Mouse (Mus musculus): ENCODE results near the gene Ppp1r1c. TPM values are rescaled to one million over a fixed set of nuclear protein-coding genes. Genes with fewer than 3 reads are reported as not detected.

Ppp1r1c gene
- polyA plus RNA-seq, 1 experiment from 2014 or later, result 0.45 TPM

- no peak overlapping the region for H3K9ac ChIP-seq
- H3K9me3 ChIP-seq, result no peaks in the 10 kb centered on the region
- no peak for ATAC-seq (ENCODE audit: low FRiP score)
- H3K27ac ChIP-seq, result no peak overlapping the region
- no peaks in the 10 kb centered on the region for H3K27me3 ChIP-seq
- H3K36me3 ChIP-seq (replicated peaks), result no peaks in the 10 kb centered on the region
- H3K4me2 ChIP-seq, result no peak overlapping the region
- WGBS, result 88% methylated on average over 10 of the region's 10 CpGs
- no peak overlapping the region for H3K4me3 ChIP-seq (replicated peaks)
- no peaks in the 10 kb centered on the region for H3K4me1 ChIP-seq
Measured at GRCm38 (mm10) chr2:79696478-79697230, 10.9 kb upstream of the Ppp1r1c start.

GRCm38 (mm10) chr2:79698166-79698565 is 9.4 kb upstream of the Ppp1r1c start:
- 72% methylated on average over 2 of the region's 2 CpGs for WGBS
- no peak overlapping the region for H3K4me2 ChIP-seq
- ATAC-seq (ENCODE audit: low FRiP score), result no peak

GRCm38 (mm10) chr2:79704773-79705172 is 2.8 kb upstream of the Ppp1r1c start:
- no peak for ATAC-seq (ENCODE audit: low FRiP score)
- H3K4me2 ChIP-seq, result no peak overlapping the region

More at GRCm38 (mm10) chr2:79698166-79698565, 9.4 kb upstream of the Ppp1r1c start:
- H3K36me3 ChIP-seq (replicated peaks), result no peaks in the 10 kb centered on the region
- H3K9ac ChIP-seq, result no peak overlapping the region
- H3K4me3 ChIP-seq (replicated peaks), result no peak overlapping the region
- H3K27ac ChIP-seq, result no peak overlapping the region
- H3K9me3 ChIP-seq, result no peaks in the 10 kb centered on the region
- no peaks in the 10 kb centered on the region for H3K27me3 ChIP-seq
- H3K4me1 ChIP-seq, result no peaks in the 10 kb centered on the region

GRCm38 (mm10) chr2:79713662-79714091 is 6.1 kb downstream of the Ppp1r1c start:
- H3K36me3 ChIP-seq (replicated peaks), result no peaks in the 10 kb centered on the region
- H3K27me3 ChIP-seq, result no peaks in the 10 kb centered on the region
- H3K9me3 ChIP-seq, result no peaks in the 10 kb centered on the region
- no peak overlapping the region for H3K4me2 ChIP-seq
- H3K4me3 ChIP-seq (replicated peaks), result no peak overlapping the region
- no peak for ATAC-seq (ENCODE audit: low FRiP score)
- no peak overlapping the region for H3K27ac ChIP-seq
- H3K9ac ChIP-seq, result no peak overlapping the region
- 90% methylated on average over 3 of the region's 3 CpGs for WGBS
- no peaks in the 10 kb centered on the region for H3K4me1 ChIP-seq

More at GRCm38 (mm10) chr2:79704773-79705172, 2.8 kb upstream of the Ppp1r1c start:
- Histone ChIP-seq H3K4me3 (replicated peaks) (no peak overlapping the region), H3K9me3 (no peaks in the 10 kb centered on the region), H3K9ac (no peak overlapping the region), H3K27ac (no peak overlapping the region), H3K4me1 (no peaks in the 10 kb centered on the region), H3K27me3 (no peaks in the 10 kb centered on the region), H3K36me3 (replicated peaks) (no peaks in the 10 kb centered on the region)
- WGBS, result 88% methylated on average over 2 of the region's 2 CpGs

GRCm38 (mm10) chr2:79714745-79715144 is 7.2 kb downstream of the Ppp1r1c start:
- Histone ChIP-seq H3K27me3 (no peaks in the 10 kb centered on the region), H3K4me1 (no peaks in the 10 kb centered on the region), H3K27ac (no peak overlapping the region), H3K4me3 (replicated peaks) (no peak overlapping the region), H3K36me3 (replicated peaks) (no peaks in the 10 kb centered on the region), H3K9ac (no peak overlapping the region), H3K9me3 (no peaks in the 10 kb centered on the region), H3K4me2 (no peak overlapping the region)
- no peak for ATAC-seq (ENCODE audit: low FRiP score)
- 84% methylated on average over 6 of the region's 6 CpGs for WGBS

- Histone ChIP-seq H3K27ac (no peak overlapping the region), H3K4me1 (no peaks in the 10 kb centered on the region), H3K9me3 (no peaks in the 10 kb centered on the region), H3K4me3 (replicated peaks) (no peak overlapping the region), H3K9ac (no peak overlapping the region), H3K27me3 (no peaks in the 10 kb centered on the region), H3K4me2 (no peak overlapping the region), H3K36me3 (replicated peaks) (no peaks in the 10 kb centered on the region)
- 30% methylated on average over 2 of the region's 2 CpGs for WGBS
- ATAC-seq (ENCODE audit: low FRiP score), result peak; percentile 53; the same call in 1 of the 2 replicates
Measured at GRCm38 (mm10) chr2:79715925-79716324, 8.3 kb downstream of the Ppp1r1c start.

GRCm38 (mm10) chr2:79717846-79718245 is 10.3 kb downstream of the Ppp1r1c start:
- no peak for ATAC-seq (ENCODE audit: low FRiP score)
- no peaks in the 10 kb centered on the region for H3K4me1 ChIP-seq
- no peaks in the 10 kb centered on the region for H3K27me3 ChIP-seq
- H3K9ac ChIP-seq, result no peak overlapping the region
- H3K4me3 ChIP-seq (replicated peaks), result no peak overlapping the region
- H3K4me2 ChIP-seq, result no peak overlapping the region
- H3K27ac ChIP-seq, result no peak overlapping the region
- H3K36me3 ChIP-seq (replicated peaks), result no peaks in the 10 kb centered on the region
- H3K9me3 ChIP-seq, result no peaks in the 10 kb centered on the region

- H3K4me3 ChIP-seq (replicated peaks), result no peak overlapping the region
- no peaks in the 10 kb centered on the region for H3K4me1 ChIP-seq
- whole genome bisulfite sequencing, result 96% methylated on average over 1 of the region's 1 CpGs
- H3K9me3 ChIP-seq, result no peaks in the 10 kb centered on the region
- H3K9ac ChIP-seq, result no peak overlapping the region
- no peaks in the 10 kb centered on the region for H3K36me3 ChIP-seq (replicated peaks)
- H3K4me2 ChIP-seq, result no peak overlapping the region
- no peak overlapping the region for H3K27ac ChIP-seq
- H3K27me3 ChIP-seq, result no peaks in the 10 kb centered on the region
- ATAC-seq (ENCODE audit: low FRiP score), result no peak
Measured at GRCm38 (mm10) chr2:79722415-79722814, 14.8 kb downstream of the Ppp1r1c start.

- no peaks in the 10 kb centered on the region for H3K4me1 ChIP-seq
- 71% methylated on average over 2 of the region's 2 CpGs for WGBS
- 0 out of 2 replicates have a peak, but pooled peaks cover 5% of the 10 kb centered on the region for H3K9me3 ChIP-seq
- no peaks in the 10 kb centered on the region for H3K27me3 ChIP-seq
- H3K4me2 ChIP-seq, result no peak overlapping the region
- H3K27ac ChIP-seq, result no peak overlapping the region
- ATAC-seq (ENCODE audit: low FRiP score), result no peak
- no peak overlapping the region for H3K9ac ChIP-seq
- H3K36me3 ChIP-seq (replicated peaks), result no peaks in the 10 kb centered on the region
- no peak overlapping the region for H3K4me3 ChIP-seq (replicated peaks)
Measured at GRCm38 (mm10) chr2:79738958-79739357, 31.4 kb downstream of the Ppp1r1c start.

- H3K36me3 ChIP-seq (replicated peaks), result no peaks in the 10 kb centered on the region
- 0 out of 2 replicates have a peak, but pooled peaks cover 4% of the 10 kb centered on the region for H3K9me3 ChIP-seq
- H3K4me2 ChIP-seq, result no peak overlapping the region
- 80% methylated on average over 2 of the region's 2 CpGs for WGBS
- no peak overlapping the region for H3K4me3 ChIP-seq (replicated peaks)
- no peak overlapping the region for H3K9ac ChIP-seq
- H3K4me1 ChIP-seq, result no peaks in the 10 kb centered on the region
- no peak overlapping the region for H3K27ac ChIP-seq
- ATAC-seq (ENCODE audit: low FRiP score), result no peak
- no peaks in the 10 kb centered on the region for H3K27me3 ChIP-seq
Measured at GRCm38 (mm10) chr2:79741966-79742365, 34.4 kb downstream of the Ppp1r1c start.

- no peaks in the 10 kb centered on the region for H3K36me3 ChIP-seq (replicated peaks)
- H3K4me3 ChIP-seq (replicated peaks), result no peak overlapping the region
- H3K9ac ChIP-seq, result no peak overlapping the region
- no peak for ATAC-seq (ENCODE audit: low FRiP score)
- no peaks in the 10 kb centered on the region for H3K9me3 ChIP-seq
- no peak overlapping the region for H3K4me2 ChIP-seq
- no peaks in the 10 kb centered on the region for H3K4me1 ChIP-seq
- WGBS, result 88% methylated on average over 4 of the region's 4 CpGs
- no peak overlapping the region for H3K27ac ChIP-seq
- H3K27me3 ChIP-seq, result no peaks in the 10 kb centered on the region
Measured at GRCm38 (mm10) chr2:79744164-79744563, 36.6 kb downstream of the Ppp1r1c start.

GRCm38 (mm10) chr2:79751685-79752084 is 44.1 kb downstream of the Ppp1r1c start:
- Histone ChIP-seq H3K27me3 (no peaks in the 10 kb centered on the region), H3K4me1 (no peaks in the 10 kb centered on the region), H3K9me3 (no peaks in the 10 kb centered on the region), H3K27ac (no peak overlapping the region), H3K9ac (no peak overlapping the region), H3K4me2 (no peak overlapping the region), H3K36me3 (replicated peaks) (no peaks in the 10 kb centered on the region), H3K4me3 (replicated peaks) (no peak overlapping the region)
- 76% methylated on average over 3 of the region's 3 CpGs for WGBS
- no peak for ATAC-seq (ENCODE audit: low FRiP score)

GRCm38 (mm10) chr2:79760018-79760417 is 52.4 kb downstream of the Ppp1r1c start:
- no peak overlapping the region for H3K4me2 ChIP-seq
- WGBS, result 88% methylated on average over 4 of the region's 4 CpGs
- H3K4me1 ChIP-seq, result no peaks in the 10 kb centered on the region
- H3K27me3 ChIP-seq, result no peaks in the 10 kb centered on the region
- H3K36me3 ChIP-seq (replicated peaks), result no peaks in the 10 kb centered on the region
- no peak overlapping the region for H3K9ac ChIP-seq
- no peak overlapping the region for H3K27ac ChIP-seq
- ATAC-seq (ENCODE audit: low FRiP score), result no peak
- no peak overlapping the region for H3K4me3 ChIP-seq (replicated peaks)
- no peaks in the 10 kb centered on the region for H3K9me3 ChIP-seq

Measured in forebrain, embryonic 12.5 days (tissue).